Mouse (Mus musculus) limb, embryonic 15.5 days (tissue): ENCODE data around the gene Cfap99. TPM values are rescaled to one million over a fixed set of nuclear protein-coding genes. Genes with fewer than 3 reads are reported as not detected.
A peak's percentile ranks its signal among the peaks of the same experiment; 100 is the strongest.

ENCODE experiments used
- ATAC-seq: fragments of 200-750 bp; cut with Nextera tagmentation; 2 replicates; pipeline ENCODE4 v1.8.0; 2017; ENCODE audit warnings: low read depth, moderate TSS enrichment; ENCODE audit not compliant: insufficient number of reproducible peaks, low FRiP score, low TSS enrichment
- H3K27ac ChIP-seq: fragments of 300-500 bp; sonication (generic); 2 replicates; pipeline ENCODE4 v1.5.1; 2015; ENCODE audit warnings: moderate library complexity, mild to moderate bottlenecking, inconsistent platforms
- H3K27me3 ChIP-seq: fragments of 300-500 bp; sonication (generic); 2 replicates; pipeline ENCODE4 v1.6.1; 2015; ENCODE audit warnings: inconsistent platforms
- H3K36me3 ChIP-seq: fragments of 300-500 bp; sonication (generic); 2 replicates; pipeline ENCODE4 v1.6.1; 2015; ENCODE audit warnings: inconsistent platforms
- H3K4me1 ChIP-seq: fragments of 300-500 bp; sonication (generic); 2 replicates; pipeline ENCODE4 v1.6.1; 2015; ENCODE audit warnings: inconsistent platforms
- H3K4me2 ChIP-seq: fragments of 300-500 bp; sonication (generic); 2 replicates; pipeline ENCODE4 v1.6.1; 2015; ENCODE audit warnings: mild to moderate bottlenecking, inconsistent platforms
- H3K4me3 ChIP-seq: fragments of 300-500 bp; sonication (generic); 2 replicates; pipeline ENCODE4 v1.5.1; 2015; ENCODE audit warnings: mild to moderate bottlenecking, inconsistent platforms
- H3K9ac ChIP-seq: fragments of 300-500 bp; sonication (generic); 2 replicates; pipeline ENCODE4 v1.6.1; 2015; ENCODE audit warnings: inconsistent platforms
- H3K9me3 ChIP-seq: fragments of 300-500 bp; sonication (generic); 2 replicates; pipeline ENCODE4 v1.6.1; 2016; ENCODE audit warnings: inconsistent platforms
- WGBS: fragments of 180-500 bp; shearing (Covaris S2); methylation state at CpG from one replicate; pipeline ENCODE4 v1.1.7; 2015; 5-methylcytosine and 5-hydroxymethylcytosine counted together
- polyA plus RNA-seq: library from polyadenylated mRNA; unstranded; fragments of >200 nt; fragmentation: Nextera tagmentation; extraction: Ambion mirVana; gene quantifications from 2 replicates; pipeline ENCODE4 v1.2.1, GENCODE M21; 2015

The Cfap99 gene
- polyA plus RNA-seq, 1 experiment from 2014 or later, result not detected

DNA sequence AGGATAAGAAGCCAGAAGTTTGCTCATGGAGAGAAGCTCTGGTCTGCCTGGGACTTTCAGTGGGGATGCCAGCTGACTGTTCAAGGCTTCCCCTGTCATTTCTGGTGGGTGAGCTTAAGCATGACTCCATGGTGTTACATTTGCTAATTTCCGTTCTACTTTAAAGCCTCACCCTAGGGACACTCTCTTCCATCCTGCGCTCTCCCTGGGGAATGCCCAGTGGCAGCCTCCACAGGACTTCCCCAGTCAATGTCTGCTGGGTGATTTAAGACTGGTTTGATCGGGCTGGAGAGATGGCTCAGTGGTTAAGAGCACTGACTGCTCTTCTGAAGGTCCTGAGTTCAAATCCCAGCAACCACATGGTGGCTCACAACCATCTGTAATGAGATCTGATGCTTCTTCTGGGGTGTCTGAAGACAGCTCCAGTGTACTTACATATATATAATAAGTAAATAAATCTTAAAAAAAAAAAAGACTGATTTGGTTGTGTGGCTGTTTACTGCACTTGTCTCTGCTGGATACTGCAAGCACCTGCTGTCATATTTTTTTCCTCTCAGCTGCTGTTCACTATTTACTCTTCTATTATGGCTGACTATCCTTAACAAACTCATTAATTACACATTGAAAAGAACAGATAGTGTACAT, 29.1 kb upstream of the Cfap99 start:
- no peak for ATAC-seq
- Histone ChIP-seq H3K27ac (no peak overlapping the region), H3K9me3 (no peaks in the 10 kb centered on the region), H3K4me2 (no peak overlapping the region), H3K36me3 (no peaks in the 10 kb centered on the region), H3K4me1 (no peaks in the 10 kb centered on the region), H3K4me3 (no peak overlapping the region), H3K9ac (no peak overlapping the region), H3K27me3 (no peaks in the 10 kb centered on the region)
- WGBS, result 64% methylated on average over 3 of the region's 3 CpGs

DNA sequence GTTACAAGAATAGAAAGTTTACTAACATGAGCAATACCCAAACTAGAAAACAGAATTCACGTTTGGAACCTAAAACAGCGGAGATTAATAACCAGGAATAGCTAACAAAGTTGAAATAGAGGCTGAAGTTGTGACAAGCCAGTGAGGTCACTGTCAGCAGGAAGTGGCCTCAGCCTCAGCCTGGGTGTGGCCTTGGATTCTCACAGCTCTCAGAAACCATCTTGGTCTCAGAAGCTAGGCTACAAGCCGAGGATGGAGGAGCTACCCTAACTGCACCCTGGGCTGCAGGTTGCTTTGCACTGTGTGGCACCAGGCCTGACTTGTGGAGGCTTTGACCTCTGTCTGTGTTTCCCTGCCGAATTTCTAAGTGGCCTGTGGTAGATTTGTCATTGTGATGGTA, 22.3 kb upstream of the Cfap99 start:
- Histone ChIP-seq H3K27ac (no peak overlapping the region), H3K9me3 (no peaks in the 10 kb centered on the region), H3K9ac (no peak overlapping the region), H3K4me3 (no peak overlapping the region), H3K27me3 (no peaks in the 10 kb centered on the region), H3K36me3 (no peaks in the 10 kb centered on the region), H3K4me1 (no peaks in the 10 kb centered on the region), H3K4me2 (no peak overlapping the region)
- 68% methylated on average over 4 of the region's 4 CpGs for WGBS
- ATAC-seq, result no peak

DNA sequence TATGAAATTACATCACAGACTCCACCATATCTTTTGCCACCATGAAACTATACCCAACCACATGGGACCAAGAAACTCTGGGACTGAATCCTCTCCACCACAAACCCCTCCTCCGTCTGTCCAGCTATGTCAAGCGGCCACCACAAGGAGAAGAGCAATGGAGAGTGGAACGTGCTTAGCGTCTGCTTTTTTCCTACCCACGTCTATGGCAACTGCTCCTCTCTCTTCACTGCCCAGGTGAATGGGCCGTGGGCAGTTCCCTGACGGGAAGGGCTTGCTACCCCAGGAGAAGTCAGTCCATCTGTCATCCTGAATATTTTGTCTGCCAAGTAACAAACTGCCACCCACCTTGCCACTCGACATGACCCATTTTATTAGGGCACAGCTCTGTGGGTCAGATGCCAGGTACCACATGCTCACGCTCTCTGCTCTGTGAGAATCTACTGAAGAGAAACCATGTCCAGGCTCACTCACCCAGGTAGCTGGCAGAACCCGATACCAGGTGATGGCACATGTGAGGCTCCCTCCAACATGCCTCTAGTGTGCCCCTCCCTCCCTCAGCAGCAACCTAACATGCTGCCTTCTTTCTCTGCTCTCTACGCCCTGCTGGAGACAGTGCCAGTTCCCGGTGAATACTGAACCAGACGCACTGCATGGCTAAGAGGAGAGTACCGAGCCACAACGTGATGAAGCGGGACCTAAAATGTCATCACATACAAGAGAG, 19.0 kb upstream of the Cfap99 start:
- no peaks in the 10 kb centered on the region for H3K9me3 ChIP-seq
- no peak overlapping the region for H3K9ac ChIP-seq
- ATAC-seq, result no peak
- no peak overlapping the region for H3K4me3 ChIP-seq
- H3K4me1 ChIP-seq, result no peaks in the 10 kb centered on the region
- H3K27ac ChIP-seq, result no peak overlapping the region
- H3K36me3 ChIP-seq, result no peaks in the 10 kb centered on the region
- H3K4me2 ChIP-seq, result no peak overlapping the region
- no peaks in the 10 kb centered on the region for H3K27me3 ChIP-seq
- 82% methylated on average over 16 of the region's 16 CpGs for WGBS

DNA sequence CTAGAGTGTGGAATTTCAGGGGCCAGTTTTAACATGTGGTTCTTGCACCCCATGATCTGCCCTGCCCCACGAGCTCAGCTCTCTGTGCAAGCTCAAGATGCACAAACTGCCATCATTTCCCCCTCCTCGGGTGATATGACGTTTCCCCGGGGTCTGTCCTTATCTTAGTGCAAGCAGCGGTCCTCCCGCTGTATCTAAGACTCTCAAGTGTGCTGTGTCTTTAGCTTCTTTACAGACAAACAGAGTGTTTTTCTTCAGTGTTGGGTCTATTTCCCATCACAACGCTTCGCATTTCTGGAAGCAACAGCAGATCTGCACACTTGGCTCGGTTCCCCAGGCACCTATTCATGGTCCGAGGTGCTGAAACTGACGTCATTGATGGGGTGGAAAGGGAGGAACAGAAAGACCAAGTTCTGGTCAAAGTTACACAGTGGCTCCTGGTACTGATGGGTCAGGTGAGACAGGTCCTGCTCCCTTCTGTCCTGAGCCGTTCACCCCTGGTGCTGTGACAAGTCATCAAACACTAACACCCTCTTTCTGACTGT, 18.4 kb upstream of the Cfap99 start:
- 66% methylated on average over 12 of the region's 12 CpGs for WGBS

DNA sequence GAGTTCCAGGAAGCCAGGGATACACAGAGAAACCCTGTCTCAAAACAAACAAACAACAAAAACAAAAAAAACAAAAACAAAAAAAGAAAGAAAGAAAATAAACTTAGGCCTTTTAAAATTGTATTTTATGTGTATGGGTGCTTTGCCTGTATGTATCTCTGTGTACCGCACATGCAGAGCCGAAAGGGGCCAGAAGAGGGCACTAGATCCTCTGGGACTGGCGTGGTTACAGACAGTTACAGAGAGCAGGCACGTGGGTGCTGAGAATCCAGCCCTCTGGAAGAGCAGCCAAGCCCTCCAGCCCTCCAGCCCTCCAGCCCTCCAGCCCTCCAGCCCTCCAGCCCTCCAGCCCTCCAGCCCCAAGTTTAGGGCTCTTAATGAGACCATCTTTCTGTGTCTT, 16.7 kb upstream of the Cfap99 start:
- Histone ChIP-seq H3K9ac (no peak overlapping the region), H3K4me1 (no peaks in the 10 kb centered on the region), H3K27ac (no peak overlapping the region), H3K9me3 (no peaks in the 10 kb centered on the region), H3K36me3 (no peaks in the 10 kb centered on the region), H3K4me2 (no peak overlapping the region), H3K4me3 (no peak overlapping the region), H3K27me3 (no peaks in the 10 kb centered on the region)
- WGBS, result 30% methylated on average over 4 of the region's 4 CpGs
- ATAC-seq, result no peak

More for the DNA sequence above, 18.4 kb upstream of the Cfap99 start:
- Histone ChIP-seq H3K36me3 (no peaks in the 10 kb centered on the region), H3K27ac (no peak overlapping the region), H3K9ac (no peak overlapping the region), H3K4me1 (no peaks in the 10 kb centered on the region), H3K4me3 (no peak overlapping the region), H3K9me3 (no peaks in the 10 kb centered on the region), H3K27me3 (no peaks in the 10 kb centered on the region), H3K4me2 (no peak overlapping the region)
- no peak for ATAC-seq

DNA sequence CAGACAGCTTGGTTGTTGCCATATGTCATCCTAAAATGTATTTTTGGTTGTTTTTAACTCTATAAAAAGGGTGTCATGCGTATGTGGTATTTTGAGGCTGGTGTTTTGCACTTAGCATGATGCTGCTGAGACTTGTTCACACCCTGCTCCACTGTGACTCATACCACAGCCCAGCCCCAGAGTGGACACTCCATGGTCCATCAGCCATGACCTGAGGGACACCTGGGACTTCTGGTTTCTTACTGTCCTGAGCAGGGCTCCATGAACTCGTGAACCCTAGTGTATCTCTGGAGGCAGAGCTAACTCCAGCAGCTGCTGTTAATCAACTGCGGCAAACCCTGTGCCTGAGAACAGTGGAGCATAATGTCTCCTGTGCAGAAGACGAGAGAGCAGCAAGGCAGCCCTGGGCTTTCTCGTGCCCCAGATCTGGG, 15.1 kb upstream of the Cfap99 start:
- H3K4me3 ChIP-seq, result no peak overlapping the region
- H3K9ac ChIP-seq, result no peak overlapping the region
- no peak overlapping the region for H3K27ac ChIP-seq
- H3K27me3 ChIP-seq, result no peaks in the 10 kb centered on the region
- no peaks in the 10 kb centered on the region for H3K9me3 ChIP-seq
- H3K4me2 ChIP-seq, result no peak overlapping the region
- no peak for ATAC-seq
- WGBS, result 52% methylated on average over 5 of the region's 5 CpGs
- no peaks in the 10 kb centered on the region for H3K36me3 ChIP-seq
- H3K4me1 ChIP-seq, result no peaks in the 10 kb centered on the region

DNA sequence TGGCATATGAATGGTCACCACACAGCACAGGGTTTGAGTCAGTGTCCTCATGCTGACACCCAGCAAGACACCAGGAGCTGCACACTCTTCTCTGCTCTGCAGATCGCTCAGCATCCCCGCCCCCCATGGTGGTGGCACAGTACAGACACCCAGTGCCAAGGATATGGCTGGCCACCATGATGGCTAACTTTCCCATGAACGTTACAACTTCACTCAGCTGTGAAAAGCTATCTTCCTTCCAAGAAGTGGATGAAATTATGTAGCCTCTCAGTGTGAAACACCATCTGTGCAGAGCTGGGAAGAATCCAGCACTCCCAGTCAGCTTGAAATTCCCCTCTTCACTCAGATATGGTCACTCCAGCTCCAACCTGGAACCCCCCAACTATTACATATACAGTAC, 14.1 kb upstream of the Cfap99 start:
- no peak overlapping the region for H3K9ac ChIP-seq

DNA sequence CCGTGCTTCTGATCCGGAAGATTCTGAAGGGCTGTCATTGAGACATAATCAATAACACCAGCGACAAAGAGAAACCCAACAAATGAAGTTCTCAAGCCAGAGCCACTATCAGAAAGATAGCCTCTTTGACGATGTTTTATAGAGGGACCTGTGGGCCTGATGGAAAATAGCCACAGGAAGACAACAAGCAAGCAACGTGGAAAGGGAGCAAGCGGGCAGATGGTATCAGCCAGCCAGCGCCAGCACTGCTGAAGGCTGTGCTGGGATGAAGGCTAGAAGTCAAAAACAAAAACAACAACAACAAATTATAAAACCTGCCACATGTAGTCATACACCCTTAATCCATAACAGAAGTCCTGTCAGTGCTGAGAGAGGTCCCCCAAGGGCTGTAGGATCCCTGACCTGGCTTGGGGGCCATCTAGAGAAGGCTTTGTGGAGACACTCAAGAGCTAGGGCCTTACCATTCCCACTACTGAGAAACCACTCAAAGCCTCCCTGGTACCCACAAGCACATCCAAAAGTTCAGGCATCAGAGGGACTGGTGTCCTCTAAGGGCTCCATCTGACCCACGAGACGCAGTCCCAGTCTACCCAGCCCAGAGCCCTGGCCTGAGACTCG, 13.6 kb upstream of the Cfap99 start:
- Histone ChIP-seq H3K9me3 (no peaks in the 10 kb centered on the region), H3K4me2 (no peak overlapping the region), H3K4me3 (no peak overlapping the region), H3K36me3 (no peaks in the 10 kb centered on the region), H3K9ac (no peak overlapping the region), H3K27ac (no peak overlapping the region), H3K4me1 (no peaks in the 10 kb centered on the region), H3K27me3 (0 out of 2 replicates have a peak, but pooled peaks cover 4% of the 10 kb centered on the region)
- ATAC-seq, result no peak
- 84% methylated on average over 10 of the region's 10 CpGs for WGBS

More for the DNA sequence above, 14.1 kb upstream of the Cfap99 start:
- ATAC-seq, result 0 out of 2 replicates have a peak, but pooled peaks have one; percentile 35
- 0 out of 2 replicates have a peak, but pooled peaks cover 4% of the 10 kb centered on the region for H3K27me3 ChIP-seq
- H3K9me3 ChIP-seq, result no peaks in the 10 kb centered on the region
- H3K4me2 ChIP-seq, result no peak overlapping the region
- WGBS, result 73% methylated on average over 3 of the region's 3 CpGs
- H3K27ac ChIP-seq, result no peak overlapping the region
- H3K4me1 ChIP-seq, result no peaks in the 10 kb centered on the region
- H3K4me3 ChIP-seq, result no peak overlapping the region
- H3K36me3 ChIP-seq, result no peaks in the 10 kb centered on the region

DNA sequence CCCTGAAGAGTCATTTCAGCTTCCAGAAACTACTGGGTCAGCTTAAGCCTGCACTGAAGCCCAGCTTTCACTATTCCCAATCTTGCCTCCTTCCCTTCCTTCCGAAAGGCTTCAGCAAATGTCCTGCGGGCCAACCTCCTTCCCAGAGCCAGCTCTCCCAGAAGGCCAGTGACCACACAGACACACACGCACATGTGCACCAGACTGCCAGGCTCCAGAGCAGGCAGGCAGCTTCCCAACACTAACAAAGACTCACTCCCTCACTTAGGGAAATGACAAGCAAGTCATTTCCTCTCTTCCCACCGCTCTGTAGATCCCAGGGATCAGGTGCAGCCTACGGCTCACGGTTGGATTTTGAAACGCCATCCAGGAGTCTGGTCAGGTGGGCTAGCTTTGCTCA, 12.2 kb upstream of the Cfap99 start:
- Histone ChIP-seq H3K36me3 (no peaks in the 10 kb centered on the region), H3K9ac (no peak overlapping the region), H3K4me3 (no peak overlapping the region), H3K27ac (no peak overlapping the region), H3K4me1 (no peaks in the 10 kb centered on the region), H3K27me3 (0 out of 2 replicates have a peak, but pooled peaks cover 4% of the 10 kb centered on the region), H3K9me3 (no peaks in the 10 kb centered on the region), H3K4me2 (no peak overlapping the region)
- 70% methylated on average over 7 of the region's 7 CpGs for WGBS
- ATAC-seq, result no peak

DNA sequence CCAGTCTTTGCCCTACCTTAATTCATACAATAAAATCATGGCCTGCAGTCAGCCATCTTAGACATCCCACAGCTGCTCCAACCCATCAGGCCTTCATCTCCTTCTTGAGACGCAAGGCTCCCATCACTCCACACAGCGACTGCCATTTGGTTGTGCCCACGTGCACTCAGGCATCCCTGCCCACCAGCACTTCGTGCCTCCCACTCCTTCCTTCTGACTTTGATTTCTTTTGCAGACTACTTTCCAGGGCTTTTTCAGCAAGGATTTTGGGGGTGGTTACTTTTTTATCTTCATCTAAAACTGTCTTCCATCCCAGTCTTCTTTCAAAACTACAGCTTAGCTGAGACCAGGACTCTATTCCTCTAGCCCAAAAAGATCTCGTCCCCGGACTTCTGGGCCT, 11.7 kb upstream of the Cfap99 start:
- H3K27me3 ChIP-seq, result peaks cover 4% of the 10 kb centered on the region; the same call in 1 of the 2 replicates
- no peaks in the 10 kb centered on the region for H3K36me3 ChIP-seq
- 73% methylated on average over 6 of the region's 6 CpGs for WGBS
- H3K4me3 ChIP-seq, result no peak overlapping the region
- H3K4me1 ChIP-seq, result no peaks in the 10 kb centered on the region
- no peaks in the 10 kb centered on the region for H3K9me3 ChIP-seq
- no peak for ATAC-seq
- no peak overlapping the region for H3K9ac ChIP-seq
- no peak overlapping the region for H3K27ac ChIP-seq
- H3K4me2 ChIP-seq, result no peak overlapping the region

DNA sequence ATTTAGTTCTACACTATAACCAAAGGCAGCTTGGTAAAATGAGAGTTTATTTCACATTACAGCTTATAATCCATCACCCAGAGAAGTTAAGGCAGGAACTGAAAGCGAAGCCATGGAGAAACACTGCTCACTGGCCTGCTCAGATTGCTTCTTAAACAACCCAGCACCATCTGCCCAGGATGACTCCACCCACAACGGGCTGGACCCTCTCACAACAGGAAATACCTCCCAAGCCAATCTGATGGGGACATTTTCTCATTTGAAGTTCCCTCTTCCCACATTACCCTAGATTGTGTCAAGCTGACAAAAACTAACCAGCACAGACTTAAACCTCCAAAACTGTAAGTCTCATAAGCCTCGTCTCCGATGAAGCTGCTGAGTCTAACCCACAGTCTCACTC, 10.3 kb upstream of the Cfap99 start:
- WGBS, result 71% methylated on average over 4 of the region's 4 CpGs
- Histone ChIP-seq H3K4me1 (no peaks in the 10 kb centered on the region), H3K36me3 (no peaks in the 10 kb centered on the region), H3K27me3 (peaks cover 10% of the 10 kb centered on the region; the same call in 1 of the 2 replicates), H3K27ac (no peak overlapping the region), H3K9ac (no peak overlapping the region), H3K4me2 (no peak overlapping the region), H3K9me3 (no peaks in the 10 kb centered on the region), H3K4me3 (no peak overlapping the region)
- no peak for ATAC-seq

DNA sequence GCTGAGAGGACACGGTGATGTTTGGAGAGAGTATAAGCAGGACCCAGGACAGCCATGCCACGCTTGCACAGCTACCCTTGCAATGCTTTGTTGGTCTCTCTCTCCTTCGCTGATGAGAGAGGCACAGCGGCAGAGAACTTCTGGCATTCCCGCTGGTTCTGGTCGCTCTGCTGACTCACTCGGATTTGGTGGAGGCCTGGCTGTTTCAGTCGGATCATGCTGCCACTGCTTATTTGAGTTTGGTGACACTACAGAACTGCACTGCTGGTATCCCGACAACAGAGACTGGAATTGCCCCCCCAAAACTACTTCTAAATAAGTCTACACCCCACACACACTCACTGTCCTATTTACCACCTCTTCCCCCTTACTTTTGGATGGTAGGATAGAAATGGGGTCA, 9.2 kb upstream of the Cfap99 start:
- Histone ChIP-seq H3K9me3 (no peaks in the 10 kb centered on the region), H3K4me1 (no peaks in the 10 kb centered on the region), H3K9ac (no peak overlapping the region), H3K4me3 (no peak overlapping the region), H3K27ac (no peak overlapping the region), H3K36me3 (no peaks in the 10 kb centered on the region), H3K27me3 (peaks cover 19% of the 10 kb centered on the region; the same call in 1 of the 2 replicates), H3K4me2 (no peak overlapping the region)
- no peak for ATAC-seq
- WGBS, result 88% methylated on average over 9 of the region's 9 CpGs
